In the genomic region with DNA sequence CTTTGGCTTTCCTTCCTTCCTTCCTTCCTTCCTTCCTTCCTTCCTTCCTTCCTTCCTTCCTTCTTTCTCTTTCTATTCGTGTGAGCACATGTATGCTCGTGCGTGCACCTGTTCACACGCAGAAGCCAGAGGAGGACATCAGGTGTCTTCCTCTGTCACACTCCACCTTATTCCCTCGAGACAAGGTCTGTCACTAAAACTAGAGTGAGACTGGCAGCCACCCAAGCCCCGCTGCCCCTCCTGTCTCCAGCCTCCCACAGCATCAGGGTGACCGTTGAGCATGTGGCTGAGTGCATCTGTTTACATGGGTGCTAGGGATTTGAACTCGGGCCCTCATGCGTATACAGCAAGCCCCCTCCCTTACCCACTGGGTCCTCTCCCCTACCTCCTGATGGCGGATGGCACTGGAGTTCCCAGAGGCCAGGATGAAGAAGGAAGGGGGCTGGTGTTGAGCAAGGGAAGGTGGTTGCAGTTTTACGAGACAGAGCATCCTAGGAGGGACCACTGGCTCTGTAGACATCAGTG, we compare ENCODE assay signal across 12 mouse cellular contexts. TPM values are rescaled to one million over a fixed set of nuclear protein-coding genes. Genes with fewer than 3 reads are reported as not detected.
DNase-seq lines count a peak whose midpoint lies in the region; ATAC-seq and TF ChIP-seq lines count a peak whose summit lies in the region.
"Had no signal": no experiment of that assay in that cellular context is flagged by ENCODE, and none has a peak within 500 bp of the region (broad histone marks: within the 10 kb centered on the region; RNA-seq: fewer than 3 reads in every experiment).

No protein-coding gene starts in this region.

- ATAC-seq in hindbrain, embryonic 15.5 days (ENCODE audit: low FRiP score, low read depth), result no peak
- ATAC-seq: intestine, embryonic 16.5 days had no signal

- peak; percentile 43 for DNase-seq in cerebellum, adult 9-11 months
- DNase-seq in cerebellum, postnatal 36 days, result no peak
- no peak for DNase-seq in layer of hippocampus, adult 2 months (ENCODE audit: low spot score in 2 of 2)
- no peak for DNase-seq in layer of hippocampus, postnatal 10 days (ENCODE audit: low spot score in 2 of 2)
- DNase-seq in embryo, embryonic 10 days (ENCODE audit: low spot score), result no peak
- DNase-seq in retina, postnatal 1 day, result no peak
- DNase-seq: lung, postnatal 10 days had no signal

- no peak overlapping the region for H3K4me2 ChIP-seq in hindbrain, embryonic 15.5 days
- H3K4me2 ChIP-seq: embryonic facial prominence, embryonic 13.5 days; limb, embryonic 12.5 days had no signal

- peak overlapping the region; percentile 90 for H3K27ac ChIP-seq in layer of hippocampus, adult 2 months
- H3K27ac ChIP-seq in hindbrain, embryonic 15.5 days (replicated peaks), result peak overlapping the region; percentile 86
- peak overlapping the region; percentile 43; the same call in 1 of the 2 replicates for H3K27ac ChIP-seq in olfactory bulb, adult 2 months (ENCODE audit: insufficient read depth, low read depth, low read length)
- H3K27ac ChIP-seq: embryonic facial prominence, embryonic 13.5 days; limb, embryonic 12.5 days had no signal

- no peak for TF ChIP-seq CTCF in layer of hippocampus, adult 2 months (conservative IDR thresholded peaks at IDR 0.05)
- no peak for TF ChIP-seq CTCF in olfactory bulb, adult 2 months (IDR thresholded peaks at IDR 0.05; ENCODE audit: insufficient read depth, low read depth, low read length)

- H3K9ac ChIP-seq in hindbrain, embryonic 15.5 days, result no peak overlapping the region
- H3K9ac ChIP-seq: limb, embryonic 12.5 days had no signal

- H3K4me3 ChIP-seq in layer of hippocampus, adult 2 months, result no peak overlapping the region
- H3K4me3 ChIP-seq in hindbrain, embryonic 15.5 days, result no peak overlapping the region
- no peak overlapping the region for H3K4me3 ChIP-seq in olfactory bulb, adult 2 months (ENCODE audit: insufficient read depth, low read depth, low read length)
- H3K4me3 ChIP-seq: embryonic facial prominence, embryonic 13.5 days; limb, embryonic 12.5 days had no signal

- H3K36me3 ChIP-seq in hindbrain, embryonic 15.5 days, result peaks cover 11% of the 10 kb centered on the region; the same call in 1 of the 2 replicates

- no peak for TF ChIP-seq POLR2A in olfactory bulb, adult 2 months (IDR thresholded peaks at IDR 0.05; ENCODE audit: insufficient read depth, low read depth, low read length)

- 75% methylated on average over 11 of the region's 11 CpGs for WGBS in hindbrain, embryonic 15.5 days
- WGBS in olfactory bulb, adult 2 months, result 74% methylated on average over 11 of the region's 11 CpGs

- H3K9me3 ChIP-seq in hindbrain, embryonic 15.5 days, result no peaks in the 10 kb centered on the region
- H3K9me3 ChIP-seq: embryonic facial prominence, embryonic 13.5 days; limb, embryonic 12.5 days had no signal

- no peaks in the 10 kb centered on the region for H3K27me3 ChIP-seq in hindbrain, embryonic 15.5 days
- H3K27me3 ChIP-seq: embryonic facial prominence, embryonic 13.5 days; limb, embryonic 12.5 days had no signal

- H3K4me1 ChIP-seq in hindbrain, embryonic 15.5 days (replicated peaks), result peaks cover 72% of the 10 kb centered on the region
- H3K4me1 ChIP-seq in olfactory bulb, adult 2 months (ENCODE audit: control insufficient read depth, insufficient read depth, low read length), result peaks cover 64% of the 10 kb centered on the region

RNA-seq across cellular contexts. Expression of a gene that starts 30.8 kb away (rescaled TPM):
- 10 to 100 TPM; 24.8 to 28.7 TPM for total RNA-seq in layer of hippocampus, adult 2 months (2021)
- 10 to 100 TPM; 35.3 to 40.2 TPM for total RNA-seq in layer of hippocampus, postnatal 10 days (2021)
- 31.6 and 33.4 TPM in 2 replicates for polyA plus RNA-seq in hindbrain, embryonic 15.5 days (2015; fragmentation: Nextera tagmentation; extraction: Ambion mirVana)
- polyA plus RNA-seq in olfactory bulb, adult 2 months (2012; ENCODE audit: insufficient read depth, insufficient read length, low replicate concordance, missing spikeins), result not detected in 2 replicates

RNA-seq across cellular contexts. Expression of a gene that starts 54.8 kb away (rescaled TPM):
- total RNA-seq in layer of hippocampus, adult 2 months (2021), result 1 to 10 TPM; 5.5 to 5.8 TPM
- total RNA-seq in layer of hippocampus, postnatal 10 days (2021), result 1 to 10 TPM; 6.7 to 7.4 TPM
- 1.4 and 1.6 TPM in 2 replicates for polyA plus RNA-seq in hindbrain, embryonic 15.5 days (2015; fragmentation: Nextera tagmentation; extraction: Ambion mirVana)
- not detected in 2 replicates for polyA plus RNA-seq in olfactory bulb, adult 2 months (2012; ENCODE audit: insufficient read depth, insufficient read length, low replicate concordance, missing spikeins)
